Mouse (Mus musculus) liver, adult 2 months (tissue): Measurements from ENCODE around the gene Srgap3. TPM values are rescaled to one million over a fixed set of nuclear protein-coding genes. Genes with fewer than 3 reads are reported as not detected.

Experiments
- DNase-seq: peaks from one replicate; pipeline ENCODE4 v3.0.0-alpha.2; 2011; ENCODE audit warnings: low read depth, low spot score; ENCODE audit errors: extremely low read depth
- H3K27ac ChIP-seq: fragments of 200-500 bp; replicated peaks from 2 replicates; pipeline ENCODE4 v1.5.1; 2012; ENCODE audit warnings: low read depth, mild to moderate bottlenecking, control low read depth, inconsistent platforms, low read length; ENCODE audit not compliant: insufficient read depth
- H3K27me3 ChIP-seq: fragments of 200-500 bp; 2 replicates; pipeline ENCODE4 v1.6.1; 2012; ENCODE audit warnings: mild to moderate bottlenecking, moderate library complexity, low read length, inconsistent platforms; ENCODE audit not compliant: control insufficient read depth, insufficient read depth
- H3K36me3 ChIP-seq: fragments of 200-500 bp; 2 replicates; pipeline ENCODE4 v1.6.1; 2012; ENCODE audit warnings: low read length, inconsistent platforms; ENCODE audit not compliant: control insufficient read depth, insufficient read depth
- H3K4me1 ChIP-seq: fragments of 200-500 bp; 2 replicates; pipeline ENCODE4 v1.6.1; 2011; ENCODE audit warnings: low read length; ENCODE audit not compliant: control insufficient read depth, insufficient read depth
- H3K4me3 ChIP-seq: fragments of 200-500 bp; 2 replicates; pipeline ENCODE4 v1.5.1; 2011; ENCODE audit warnings: low read depth, mild to moderate bottlenecking, control low read depth, low read length, moderate library complexity; ENCODE audit not compliant: insufficient read depth
- H3K79me2 ChIP-seq: fragments of 200-500 bp; 2 replicates; pipeline ENCODE4 v1.6.1; 2012; ENCODE audit warnings: inconsistent platforms, mild to moderate bottlenecking, low read length, moderate library complexity; ENCODE audit not compliant: control insufficient read depth, insufficient read depth
- H3K9ac ChIP-seq: fragments of 200-500 bp; 2 replicates; pipeline ENCODE4 v1.6.1; 2012; ENCODE audit warnings: low read depth, mild to moderate bottlenecking, control low read depth, inconsistent platforms, low read length
- CTCF ChIP-seq: fragments of 200-500 bp; IDR thresholded peaks from 2 replicates; pipeline ENCODE4 v1.5.1; 2011; ENCODE audit warnings: low read depth, low read length, control low read depth
- POLR2A ChIP-seq: fragments of 200-500 bp; IDR thresholded peaks from 2 replicates; pipeline ENCODE4 v1.6.1; 2011; ENCODE audit warnings: low read length, control low read depth; ENCODE audit not compliant: insufficient read depth; ENCODE audit errors: extremely low read depth
- WGBS: fragments of 180-500 bp; shearing (Covaris S2); methylation state at CpG from one replicate; pipeline ENCODE4 v1.1.7; 2018; 5-methylcytosine and 5-hydroxymethylcytosine counted together
- polyA plus RNA-seq: library from polyadenylated mRNA; depleted of rRNA; stranded (reverse); fragments of >200 nt; gene quantifications from 2 replicates; pipeline ENCODE4 v1.2.3, GENCODE M21; 2012
- total RNA-seq: library from RNA; depleted of rRNA; stranded (reverse); fragments of >200 nt; gene quantifications from 2 replicates; pipeline ENCODE4 v1.2.3, GENCODE M21; 2014

Gene Srgap3
- total and polyA plus RNA-seq, 2 experiments: 0.69 to 0.83 TPM

DNA sequence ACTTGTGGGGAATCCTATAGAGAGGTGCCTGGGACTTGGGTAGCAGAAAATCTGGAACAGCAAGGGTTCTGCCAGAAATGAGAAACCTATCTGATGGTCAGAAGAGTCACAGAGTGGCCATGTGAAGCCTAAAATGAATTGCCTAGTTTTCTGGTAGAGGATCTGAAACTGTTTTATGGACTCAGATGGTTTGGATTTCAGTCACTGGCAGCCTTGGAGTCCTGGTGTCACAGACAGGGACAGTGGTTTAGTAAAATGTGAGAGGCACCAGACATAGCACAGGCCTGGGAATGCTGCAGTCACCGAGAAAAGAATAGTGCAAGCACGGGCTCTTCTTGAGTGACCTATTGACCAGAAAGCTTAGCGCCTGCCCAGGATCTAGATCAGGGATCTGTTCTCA lies 207.4 kb downstream of the Srgap3 start:
- DNase-seq: no peak
- Histone ChIP-seq H3K27ac (no peak overlapping the region), H3K79me2 (no peaks in the 10 kb centered on the region), H3K36me3 (no peaks in the 10 kb centered on the region), H3K4me1 (no peaks in the 10 kb centered on the region), H3K4me3 (no peak overlapping the region), H3K9ac (no peak overlapping the region), H3K27me3 (no peaks in the 10 kb centered on the region)
- 88% methylated on average over 3 of the region's 3 CpGs for WGBS
- TF ChIP-seq CTCF: no peak
- no peak for TF ChIP-seq POLR2A

DNA sequence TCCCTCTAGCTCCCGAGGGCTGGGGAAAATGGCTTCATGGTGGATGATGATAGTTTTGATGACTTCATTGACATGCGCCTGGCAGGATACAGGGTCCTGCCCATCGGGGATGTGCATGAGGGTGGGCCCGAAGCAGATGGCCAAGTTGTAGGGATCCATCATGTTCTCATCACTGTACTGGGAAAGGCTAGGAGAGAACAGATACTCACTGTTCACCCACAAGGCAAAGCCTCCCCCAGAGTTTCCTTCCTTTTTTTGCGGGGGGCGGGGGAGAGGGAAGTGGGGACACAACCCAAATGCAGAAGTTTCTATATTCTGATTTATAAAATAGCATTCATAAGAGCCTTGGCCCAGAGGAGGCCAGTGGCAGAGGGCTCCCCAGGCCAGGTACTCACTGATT lies 208.1 kb downstream of the Srgap3 start:
- Histone ChIP-seq H3K79me2 (no peaks in the 10 kb centered on the region), H3K27me3 (no peaks in the 10 kb centered on the region), H3K36me3 (no peaks in the 10 kb centered on the region), H3K27ac (peak overlapping the region; percentile 49; the same call in 1 of the 2 replicates), H3K4me3 (no peak overlapping the region), H3K4me1 (no peaks in the 10 kb centered on the region), H3K9ac (no peak overlapping the region)
- 91% methylated on average over 6 of the region's 6 CpGs for WGBS
- no peak for DNase-seq
- no peak for TF ChIP-seq CTCF
- no peak for TF ChIP-seq POLR2A

DNA sequence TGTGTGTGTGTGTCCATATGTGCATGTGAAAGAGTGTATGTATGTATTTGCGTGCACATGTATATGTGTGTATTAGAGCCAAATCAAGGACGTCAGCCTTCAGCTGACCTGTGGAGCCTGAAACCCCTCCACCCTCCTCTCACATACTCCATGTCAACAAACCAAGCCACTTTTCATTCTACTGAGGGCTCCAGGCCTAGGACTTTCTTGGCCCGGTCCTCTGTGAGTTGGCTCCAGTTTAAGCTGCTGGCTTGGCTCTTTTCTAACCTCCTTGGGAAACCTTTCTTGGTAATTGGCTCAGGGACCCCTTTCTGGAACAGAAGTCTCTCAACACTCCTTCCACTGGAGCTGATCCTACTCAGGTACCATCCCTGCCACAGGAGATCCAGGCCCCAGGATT lies 210.6 kb downstream of the Srgap3 start:
- TF ChIP-seq POLR2A: no peak
- no peak for TF ChIP-seq CTCF
- no peaks in the 10 kb centered on the region for H3K36me3 ChIP-seq
- no peaks in the 10 kb centered on the region for H3K79me2 ChIP-seq
- no peaks in the 10 kb centered on the region for H3K4me1 ChIP-seq
- H3K27me3 ChIP-seq: no peaks in the 10 kb centered on the region
- H3K9ac ChIP-seq: no peak overlapping the region
- 93% methylated on average over 3 of the region's 3 CpGs for WGBS
- H3K27ac ChIP-seq: no peak overlapping the region
- H3K4me3 ChIP-seq: no peak overlapping the region
- no peak for DNase-seq

DNA sequence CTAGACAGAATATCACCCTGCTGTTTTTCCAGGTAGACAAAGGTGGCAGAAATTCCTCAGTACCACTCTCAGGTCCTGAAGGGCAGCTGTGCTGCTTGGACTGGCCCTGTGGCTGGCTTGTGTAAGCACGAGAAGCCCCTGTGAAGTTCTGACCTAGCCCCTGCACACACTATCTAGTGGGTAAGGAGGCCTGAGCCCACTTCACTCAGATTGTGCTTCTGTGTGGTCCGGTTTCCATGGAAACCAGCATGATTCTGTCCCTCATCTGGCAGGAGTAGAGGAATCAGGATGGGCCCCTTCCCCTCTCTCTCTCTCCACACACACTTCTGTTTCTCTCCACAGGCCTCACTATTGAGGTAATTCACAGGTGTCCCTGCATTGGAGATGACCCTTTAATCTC lies 212.0 kb downstream of the Srgap3 start:
- WGBS: 85% methylated on average over 2 of the region's 2 CpGs
- no peak for DNase-seq
- Histone ChIP-seq H3K79me2 (no peaks in the 10 kb centered on the region), H3K36me3 (no peaks in the 10 kb centered on the region), H3K9ac (no peak overlapping the region), H3K4me3 (no peak overlapping the region), H3K27me3 (no peaks in the 10 kb centered on the region), H3K4me1 (no peaks in the 10 kb centered on the region), H3K27ac (no peak overlapping the region)
- TF ChIP-seq POLR2A (no peak), CTCF (no peak)

DNA sequence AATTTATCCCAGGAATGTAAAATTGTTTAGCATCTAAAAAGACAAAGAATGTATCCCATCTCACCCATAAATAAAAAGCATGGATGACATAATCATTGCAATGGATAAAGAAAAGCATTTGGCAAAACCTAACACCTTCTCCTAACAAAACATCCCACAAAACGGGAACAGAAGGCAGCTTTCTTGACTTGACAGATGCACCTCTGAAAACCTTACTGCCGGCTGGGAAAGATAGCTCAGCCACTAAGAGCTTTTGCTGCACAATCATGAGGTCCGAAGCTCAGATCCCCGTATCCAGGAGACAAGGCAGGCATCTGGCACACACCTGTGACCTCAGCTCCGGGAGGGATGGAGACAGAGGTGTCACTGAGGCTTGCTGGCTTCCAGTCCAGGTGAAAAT lies 213.1 kb downstream of the Srgap3 start:
- Histone ChIP-seq H3K4me3 (no peak overlapping the region), H3K79me2 (no peaks in the 10 kb centered on the region), H3K27ac (no peak overlapping the region), H3K9ac (no peak overlapping the region), H3K27me3 (no peaks in the 10 kb centered on the region), H3K4me1 (no peaks in the 10 kb centered on the region), H3K36me3 (no peaks in the 10 kb centered on the region)
- TF ChIP-seq POLR2A (no peak), CTCF (no peak)
- WGBS: 81% methylated on average over 5 of the region's 5 CpGs
- no peak for DNase-seq

DNA sequence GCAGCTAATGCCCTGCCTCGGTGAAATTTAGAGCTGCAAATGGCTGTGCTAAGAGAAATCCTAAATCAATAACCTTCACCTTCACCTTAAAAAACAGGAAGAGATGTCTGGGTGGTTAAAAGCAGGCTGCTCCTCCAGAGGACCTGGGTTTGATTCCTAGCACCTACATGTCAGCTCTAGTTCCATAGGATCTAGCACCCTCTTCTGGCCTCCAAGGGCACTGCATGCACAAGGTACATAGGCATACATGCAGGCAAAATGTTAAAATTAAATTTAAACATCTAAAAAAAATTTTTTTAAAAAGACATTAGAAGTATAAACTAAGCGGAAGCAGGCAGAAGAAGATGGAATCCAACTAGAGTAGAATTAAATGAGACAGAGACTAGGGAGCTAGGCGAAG lies 214.6 kb downstream of the Srgap3 start:
- 98% methylated on average over 3 of the region's 3 CpGs for WGBS
- TF ChIP-seq CTCF (peak; percentile 8; the same call in 1 of the 2 replicates), POLR2A (no peak)
- DNase-seq: no peak

More for the DNA sequence above, 214.6 kb downstream of the Srgap3 start:
- Histone ChIP-seq H3K27me3 (no peaks in the 10 kb centered on the region), H3K9ac (no peak overlapping the region), H3K27ac (no peak overlapping the region), H3K36me3 (no peaks in the 10 kb centered on the region), H3K4me3 (no peak overlapping the region), H3K4me1 (no peaks in the 10 kb centered on the region), H3K79me2 (no peaks in the 10 kb centered on the region)
